Mouse (Mus musculus): ENCODE measurements at regions not wholly inside any gene's neighbourhood (a gene's known extent, or its start where the extent isn't known, plus 50 kb on each side); places are given as distances from the start of the nearest gene placed in this dataset.

DNA sequence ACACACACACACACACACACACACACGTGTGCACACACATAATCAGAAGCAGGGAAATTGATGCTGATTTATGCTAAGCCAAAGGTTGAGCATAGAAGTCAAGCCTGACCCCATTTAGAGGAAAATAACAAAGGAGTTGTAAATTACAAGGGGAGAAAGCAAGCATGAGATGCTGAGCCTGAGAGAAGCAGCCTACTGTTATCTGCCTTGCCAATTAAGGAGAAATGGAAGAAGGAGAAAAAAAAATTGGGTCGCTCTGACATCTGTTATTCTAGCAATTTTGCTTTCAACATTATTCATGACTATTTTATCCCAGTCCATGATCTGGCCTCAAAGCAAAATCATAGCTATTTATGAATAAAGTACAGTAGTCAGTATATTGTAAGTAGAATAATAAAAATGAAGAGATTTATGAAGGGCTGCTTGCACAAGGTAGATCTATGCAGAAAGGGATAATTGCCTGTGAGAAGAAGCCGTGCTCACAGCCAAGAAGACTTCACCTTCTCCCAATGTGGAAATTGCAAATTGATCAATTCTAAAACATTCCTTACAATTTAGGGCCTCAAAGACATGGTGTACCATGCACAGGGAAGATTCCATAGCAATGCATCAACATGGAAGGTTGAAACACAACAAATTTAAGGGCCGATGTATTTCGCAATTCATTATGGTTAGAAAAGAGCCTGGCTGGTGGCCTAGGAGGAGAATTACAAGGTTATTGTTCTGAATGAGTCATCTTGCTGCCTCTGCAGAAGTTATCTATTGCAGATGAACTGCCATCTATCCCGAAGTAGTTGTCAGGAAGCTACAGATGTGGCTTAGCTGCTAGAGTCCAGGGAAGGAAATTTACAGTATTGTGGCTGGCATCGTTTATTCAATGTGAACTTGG is 585.7 kb downstream of the Zfp619 start:
- WGBS: 69% methylated on average over 7 of the region's 7 CpGs
- Histone ChIP-seq H3K27me3 (ENCODE audit: control insufficient read depth, insufficient read depth, low read length) (no peaks in the 10 kb centered on the region), H3K36me3 (ENCODE audit: control insufficient read depth, insufficient read depth, low read length) (no peaks in the 10 kb centered on the region), H3K4me1 (ENCODE audit: control insufficient read depth, insufficient read depth, low read length) (no peaks in the 10 kb centered on the region), H3K4me3 (ENCODE audit: low read length) (no peak overlapping the region), H3K27ac (ENCODE audit: low read depth, low read length) (no peak overlapping the region), H3K9me3 (ENCODE audit: control insufficient read depth, low read length) (no peaks in the 10 kb centered on the region), H3K9ac (ENCODE audit: low read depth, low read length) (no peak overlapping the region), H3K4me2 (replicated peaks; ENCODE audit: low read depth, low read length) (no peak overlapping the region)
- ATAC-seq (ENCODE audit: low FRiP score, low TSS enrichment): no peak

DNA sequence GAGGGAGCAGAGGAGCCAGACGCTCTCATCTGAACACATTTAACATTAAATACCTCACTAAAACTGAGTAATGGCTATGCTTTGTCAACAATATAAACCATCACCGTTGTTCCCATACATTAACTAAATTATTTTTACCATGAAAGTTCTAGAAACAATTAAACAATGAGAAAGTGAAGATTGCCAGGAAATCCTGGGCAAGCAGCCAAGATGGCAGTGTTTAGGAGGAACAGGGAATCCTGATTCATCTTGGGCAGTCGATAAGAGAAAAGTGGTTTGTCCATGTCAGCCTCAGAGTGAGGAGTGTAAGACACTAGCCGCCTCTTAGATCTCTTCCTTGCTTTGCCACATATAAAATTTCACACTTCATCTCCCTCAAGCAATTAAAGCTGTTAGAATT is 625.3 kb downstream of the Zfp619 start:
- Histone ChIP-seq H3K4me3 (ENCODE audit: low read length) (no peak overlapping the region), H3K4me2 (replicated peaks; ENCODE audit: low read depth, low read length) (no peak overlapping the region), H3K36me3 (ENCODE audit: control insufficient read depth, insufficient read depth, low read length) (no peaks in the 10 kb centered on the region), H3K9ac (ENCODE audit: low read depth, low read length) (no peak overlapping the region), H3K9me3 (ENCODE audit: control insufficient read depth, low read length) (no peaks in the 10 kb centered on the region), H3K27me3 (ENCODE audit: control insufficient read depth, insufficient read depth, low read length) (no peaks in the 10 kb centered on the region), H3K27ac (ENCODE audit: low read depth, low read length) (no peak overlapping the region), H3K4me1 (ENCODE audit: control insufficient read depth, insufficient read depth, low read length) (no peaks in the 10 kb centered on the region)
- ATAC-seq (ENCODE audit: low FRiP score, low TSS enrichment): no peak
- WGBS: 76% methylated on average over 4 of the region's 4 CpGs

DNA sequence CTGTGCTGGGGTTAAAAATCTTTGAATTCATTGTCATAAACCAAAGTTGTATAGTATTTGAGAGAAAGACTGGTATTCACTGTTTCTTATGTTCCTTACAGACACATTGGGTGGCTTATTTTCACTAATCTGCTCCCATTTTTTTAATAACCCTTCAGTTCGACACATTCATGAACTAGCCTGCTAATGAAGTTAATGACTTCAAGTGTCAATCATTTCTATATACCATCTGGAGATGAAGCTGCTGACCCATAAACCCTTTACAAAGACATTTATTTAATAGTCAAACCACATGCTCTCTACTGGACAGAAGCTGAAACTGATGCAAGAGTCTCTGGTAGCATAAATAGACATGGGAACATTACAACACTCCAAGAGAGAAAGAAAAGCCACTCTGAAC is 626.9 kb downstream of the Zfp619 start:
- H3K36me3 ChIP-seq (ENCODE audit: control insufficient read depth, insufficient read depth, low read length): no peaks in the 10 kb centered on the region
- H3K9me3 ChIP-seq (ENCODE audit: control insufficient read depth, low read length): no peaks in the 10 kb centered on the region
- no peaks in the 10 kb centered on the region for H3K27me3 ChIP-seq (ENCODE audit: control insufficient read depth, insufficient read depth, low read length)
- 87% methylated on average over 1 of the region's 1 CpGs for WGBS
- H3K27ac ChIP-seq (ENCODE audit: low read depth, low read length): no peak overlapping the region
- no peak overlapping the region for H3K4me3 ChIP-seq (ENCODE audit: low read length)
- no peak overlapping the region for H3K4me2 ChIP-seq (replicated peaks; ENCODE audit: low read depth, low read length)
- no peak for ATAC-seq (ENCODE audit: low FRiP score, low TSS enrichment)
- no peaks in the 10 kb centered on the region for H3K4me1 ChIP-seq (ENCODE audit: control insufficient read depth, insufficient read depth, low read length)
- H3K9ac ChIP-seq (ENCODE audit: low read depth, low read length): no peak overlapping the region

DNA sequence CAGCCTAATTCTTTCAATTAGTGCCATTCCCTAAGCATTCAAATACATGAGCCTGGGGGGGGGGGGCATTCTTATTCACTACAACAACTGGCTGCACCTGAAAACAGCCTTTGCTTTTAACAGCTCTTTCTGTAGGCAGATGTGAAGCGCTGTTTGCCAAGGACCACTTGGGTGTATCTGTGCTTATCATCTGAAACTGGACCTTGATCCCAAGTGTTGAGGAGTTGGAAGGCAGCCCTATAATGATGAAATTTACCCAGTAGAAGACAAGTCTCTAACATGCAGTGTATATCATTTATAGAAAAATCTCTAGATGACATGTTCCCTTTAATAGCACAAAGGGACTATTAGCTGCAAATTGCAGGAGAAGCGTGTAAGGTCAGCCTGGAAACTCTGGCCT is 660.0 kb downstream of the Zfp619 start:
- H3K4me3 ChIP-seq (ENCODE audit: low read length): no peak overlapping the region
- no peak overlapping the region for H3K4me2 ChIP-seq (replicated peaks; ENCODE audit: low read depth, low read length)
- WGBS: 87% methylated on average over 2 of the region's 2 CpGs
- H3K9me3 ChIP-seq (ENCODE audit: control insufficient read depth, low read length): no peaks in the 10 kb centered on the region
- no peak for ATAC-seq (ENCODE audit: low FRiP score, low TSS enrichment)
- no peaks in the 10 kb centered on the region for H3K27me3 ChIP-seq (ENCODE audit: control insufficient read depth, insufficient read depth, low read length)
- H3K27ac ChIP-seq (ENCODE audit: low read depth, low read length): no peak overlapping the region
- no peaks in the 10 kb centered on the region for H3K36me3 ChIP-seq (ENCODE audit: control insufficient read depth, insufficient read depth, low read length)
- no peaks in the 10 kb centered on the region for H3K4me1 ChIP-seq (ENCODE audit: control insufficient read depth, insufficient read depth, low read length)
- no peak overlapping the region for H3K9ac ChIP-seq (ENCODE audit: low read depth, low read length)

DNA sequence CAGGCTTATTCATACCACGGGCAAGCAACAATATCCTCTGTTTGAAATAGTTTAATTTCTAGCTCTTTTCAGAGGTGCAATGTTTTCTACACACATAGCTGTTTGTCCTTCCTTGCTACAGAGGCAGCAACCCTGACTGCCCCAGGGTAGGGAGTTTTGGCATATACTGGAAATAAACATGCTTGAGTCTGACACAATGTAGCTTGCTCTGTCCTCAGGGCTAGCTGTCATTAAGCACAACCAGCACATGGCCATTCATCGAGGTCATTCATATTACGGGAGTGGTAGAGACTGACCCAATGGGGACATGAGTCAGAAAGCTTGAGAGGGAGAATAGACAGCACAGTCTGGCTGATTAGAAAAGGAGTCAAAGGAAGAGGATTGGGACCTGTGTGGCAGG is 677.8 kb downstream of the Zfp619 start:
- WGBS: 85% methylated on average over 3 of the region's 3 CpGs
- no peak overlapping the region for H3K4me3 ChIP-seq (ENCODE audit: low read length)
- no peaks in the 10 kb centered on the region for H3K4me1 ChIP-seq (ENCODE audit: control insufficient read depth, insufficient read depth, low read length)
- H3K27me3 ChIP-seq (ENCODE audit: control insufficient read depth, insufficient read depth, low read length): no peaks in the 10 kb centered on the region
- no peak overlapping the region for H3K4me2 ChIP-seq (replicated peaks; ENCODE audit: low read depth, low read length)
- no peak overlapping the region for H3K27ac ChIP-seq (ENCODE audit: low read depth, low read length)
- H3K9me3 ChIP-seq (ENCODE audit: control insufficient read depth, low read length): no peaks in the 10 kb centered on the region
- H3K9ac ChIP-seq (ENCODE audit: low read depth, low read length): no peak overlapping the region
- no peaks in the 10 kb centered on the region for H3K36me3 ChIP-seq (ENCODE audit: control insufficient read depth, insufficient read depth, low read length)
- no peak for ATAC-seq (ENCODE audit: low FRiP score, low TSS enrichment)

DNA sequence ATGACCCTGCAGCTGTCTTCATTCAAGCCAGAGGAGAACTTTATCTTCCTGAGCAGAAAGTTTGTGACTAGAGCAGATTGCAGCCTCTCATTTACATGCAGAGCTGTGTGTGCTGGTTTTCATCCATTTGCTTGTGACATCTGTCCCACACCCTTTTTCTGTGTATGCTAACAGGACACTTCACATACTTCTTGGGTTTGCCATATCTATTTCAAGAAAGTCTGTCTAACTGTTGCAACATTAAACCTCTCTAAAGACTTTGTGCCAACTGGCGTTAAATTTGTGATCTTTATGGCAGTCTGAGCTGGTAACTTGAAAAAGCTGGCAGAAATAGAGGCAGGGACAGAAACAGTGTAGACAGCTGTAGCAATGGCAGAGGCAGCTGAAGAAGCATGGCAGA is 685.0 kb downstream of the Zfp619 start:
- ATAC-seq (ENCODE audit: low FRiP score, low TSS enrichment): no peak
- Histone ChIP-seq H3K4me1 (ENCODE audit: control insufficient read depth, insufficient read depth, low read length) (no peaks in the 10 kb centered on the region), H3K27me3 (ENCODE audit: control insufficient read depth, insufficient read depth, low read length) (no peaks in the 10 kb centered on the region), H3K4me2 (replicated peaks; ENCODE audit: low read depth, low read length) (no peak overlapping the region), H3K9me3 (ENCODE audit: control insufficient read depth, low read length) (no peaks in the 10 kb centered on the region), H3K9ac (ENCODE audit: low read depth, low read length) (no peak overlapping the region), H3K27ac (ENCODE audit: low read depth, low read length) (no peak overlapping the region), H3K36me3 (ENCODE audit: control insufficient read depth, insufficient read depth, low read length) (no peaks in the 10 kb centered on the region), H3K4me3 (ENCODE audit: low read length) (no peak overlapping the region)
- 79% methylated on average over 1 of the region's 1 CpGs for WGBS

DNA sequence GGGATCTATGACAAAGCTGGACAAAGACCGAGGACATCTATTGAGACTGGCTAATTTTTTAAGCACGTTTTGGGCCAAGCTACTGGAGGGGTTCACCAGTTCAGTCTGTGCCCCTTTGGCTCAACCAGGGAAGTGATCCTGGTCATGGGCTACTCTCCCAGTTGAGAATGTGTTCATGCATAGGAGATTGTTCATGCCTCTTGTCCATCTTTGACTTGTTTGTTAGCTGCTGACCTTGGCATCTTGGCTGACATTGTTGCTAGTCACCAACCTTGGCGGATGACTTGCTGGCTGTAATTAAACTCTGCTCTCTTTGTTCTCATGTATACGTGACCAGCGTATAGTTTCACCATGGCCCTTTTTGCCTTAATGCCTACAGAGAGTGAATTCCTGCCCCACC is 686.2 kb upstream of the Vstm2b start:
- no peaks in the 10 kb centered on the region for H3K9me3 ChIP-seq (ENCODE audit: control insufficient read depth, low read length)
- no peak overlapping the region for H3K4me2 ChIP-seq (replicated peaks; ENCODE audit: low read depth, low read length)
- no peak overlapping the region for H3K4me3 ChIP-seq (ENCODE audit: low read length)
- H3K27me3 ChIP-seq (ENCODE audit: control insufficient read depth, insufficient read depth, low read length): no peaks in the 10 kb centered on the region
- no peaks in the 10 kb centered on the region for H3K4me1 ChIP-seq (ENCODE audit: control insufficient read depth, insufficient read depth, low read length)
- 82% methylated on average over 5 of the region's 5 CpGs for WGBS
- ATAC-seq (ENCODE audit: low FRiP score, low TSS enrichment): no peak
- no peak overlapping the region for H3K9ac ChIP-seq (ENCODE audit: low read depth, low read length)
- no peak overlapping the region for H3K27ac ChIP-seq (ENCODE audit: low read depth, low read length)
- H3K36me3 ChIP-seq (ENCODE audit: control insufficient read depth, insufficient read depth, low read length): no peaks in the 10 kb centered on the region

DNA sequence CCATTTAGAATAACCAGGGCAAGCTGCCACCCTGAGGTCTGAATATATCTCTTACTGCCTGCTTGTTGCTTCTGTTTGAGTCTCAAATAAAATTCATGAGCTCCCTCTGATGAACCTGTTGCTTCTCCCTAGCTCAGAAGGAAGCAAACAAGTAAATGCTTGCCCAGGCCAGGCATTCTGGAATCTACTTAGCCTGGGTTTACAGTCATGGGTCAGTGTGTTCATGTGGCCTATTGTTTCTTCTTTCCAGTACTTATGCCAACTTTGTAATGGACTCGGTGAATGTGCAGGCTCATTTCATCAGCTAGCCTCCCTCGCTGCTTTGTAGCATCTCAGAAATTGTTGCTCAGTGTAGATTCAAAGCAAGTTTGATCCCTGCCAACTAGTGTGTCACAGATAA is 685.6 kb upstream of the Vstm2b start:
- Histone ChIP-seq H3K27me3 (ENCODE audit: control insufficient read depth, insufficient read depth, low read length) (no peaks in the 10 kb centered on the region), H3K36me3 (ENCODE audit: control insufficient read depth, insufficient read depth, low read length) (no peaks in the 10 kb centered on the region), H3K4me1 (ENCODE audit: control insufficient read depth, insufficient read depth, low read length) (no peaks in the 10 kb centered on the region), H3K9ac (ENCODE audit: low read depth, low read length) (no peak overlapping the region), H3K27ac (ENCODE audit: low read depth, low read length) (no peak overlapping the region), H3K4me2 (replicated peaks; ENCODE audit: low read depth, low read length) (no peak overlapping the region), H3K4me3 (ENCODE audit: low read length) (no peak overlapping the region), H3K9me3 (ENCODE audit: control insufficient read depth, low read length) (no peaks in the 10 kb centered on the region)
- ATAC-seq (ENCODE audit: low FRiP score, low TSS enrichment): no peak
- 85% methylated on average over 2 of the region's 2 CpGs for WGBS

DNA sequence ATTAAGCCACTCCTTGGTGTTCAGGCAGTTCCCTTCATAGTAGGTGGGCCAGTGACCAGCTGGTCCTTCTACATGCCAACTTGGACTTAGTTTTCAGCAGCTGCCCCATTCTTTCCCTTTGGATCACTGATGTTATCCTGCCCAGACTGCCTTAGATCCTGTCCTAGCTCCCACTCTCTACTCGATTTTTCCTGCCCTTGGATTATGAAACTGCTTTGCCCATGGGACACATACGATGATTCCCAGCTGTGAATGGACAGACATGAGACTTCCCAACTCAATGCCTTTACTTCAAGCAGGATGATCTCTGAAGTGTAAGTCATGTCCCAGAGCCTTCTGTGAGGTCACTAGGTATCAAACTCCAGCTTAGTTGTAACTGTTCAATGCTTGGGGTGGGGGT is 684.5 kb upstream of the Vstm2b start:
- Histone ChIP-seq H3K4me3 (ENCODE audit: low read length) (no peak overlapping the region), H3K4me2 (replicated peaks; ENCODE audit: low read depth, low read length) (no peak overlapping the region), H3K27me3 (ENCODE audit: control insufficient read depth, insufficient read depth, low read length) (no peaks in the 10 kb centered on the region), H3K27ac (ENCODE audit: low read depth, low read length) (no peak overlapping the region), H3K9me3 (ENCODE audit: control insufficient read depth, low read length) (no peaks in the 10 kb centered on the region), H3K36me3 (ENCODE audit: control insufficient read depth, insufficient read depth, low read length) (no peaks in the 10 kb centered on the region), H3K4me1 (ENCODE audit: control insufficient read depth, insufficient read depth, low read length) (no peaks in the 10 kb centered on the region), H3K9ac (ENCODE audit: low read depth, low read length) (no peak overlapping the region)
- 77% methylated on average over 2 of the region's 2 CpGs for WGBS
- ATAC-seq (ENCODE audit: low FRiP score, low TSS enrichment): no peak
